Mouse (Mus musculus): ENCODE results near the gene Nectin3. TPM values are rescaled to one million over a fixed set of nuclear protein-coding genes. Genes with fewer than 3 reads are reported as not detected.
"Not testable (repeated sequence)": the region's sequence is repeated elsewhere in the genome, so short reads cannot be mapped to it uniquely, and the experiment has no call there.

The Nectin3 gene
- polyA plus RNA-seq, 1 experiment from 2014 or later: 11.0 TPM

DNA sequence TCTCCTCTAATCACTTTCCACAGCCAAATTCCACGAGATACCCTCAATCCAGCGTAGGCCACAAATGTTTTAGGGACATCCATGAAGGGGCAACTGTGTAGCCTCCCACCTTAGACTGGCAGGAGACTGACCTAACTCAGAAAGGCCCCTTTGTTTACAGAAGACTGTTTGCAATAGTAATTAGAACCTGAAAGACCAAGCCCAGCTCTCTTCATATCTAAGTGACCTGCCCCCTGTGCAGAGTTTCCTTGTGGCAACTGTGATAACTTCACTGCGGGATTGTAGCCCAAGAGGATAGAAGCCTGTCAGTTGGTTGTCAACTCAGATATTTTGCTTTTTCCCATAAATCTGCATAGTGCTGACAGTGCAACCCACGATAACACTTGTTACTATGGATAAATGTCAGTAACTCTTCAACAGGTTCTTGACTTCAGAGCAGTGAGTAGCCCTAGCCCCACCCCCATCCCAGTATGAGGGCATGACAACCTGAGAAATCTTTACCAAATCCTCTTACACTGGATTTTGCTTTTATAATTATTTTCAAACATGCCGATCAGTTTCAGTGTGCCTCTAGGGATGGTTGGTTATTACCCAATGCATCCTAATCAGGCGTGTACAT is 108.8 kb downstream of the Nectin3 start:
- no peak for ATAC-seq (replicated peaks; ENCODE audit: low FRiP score)

DNA sequence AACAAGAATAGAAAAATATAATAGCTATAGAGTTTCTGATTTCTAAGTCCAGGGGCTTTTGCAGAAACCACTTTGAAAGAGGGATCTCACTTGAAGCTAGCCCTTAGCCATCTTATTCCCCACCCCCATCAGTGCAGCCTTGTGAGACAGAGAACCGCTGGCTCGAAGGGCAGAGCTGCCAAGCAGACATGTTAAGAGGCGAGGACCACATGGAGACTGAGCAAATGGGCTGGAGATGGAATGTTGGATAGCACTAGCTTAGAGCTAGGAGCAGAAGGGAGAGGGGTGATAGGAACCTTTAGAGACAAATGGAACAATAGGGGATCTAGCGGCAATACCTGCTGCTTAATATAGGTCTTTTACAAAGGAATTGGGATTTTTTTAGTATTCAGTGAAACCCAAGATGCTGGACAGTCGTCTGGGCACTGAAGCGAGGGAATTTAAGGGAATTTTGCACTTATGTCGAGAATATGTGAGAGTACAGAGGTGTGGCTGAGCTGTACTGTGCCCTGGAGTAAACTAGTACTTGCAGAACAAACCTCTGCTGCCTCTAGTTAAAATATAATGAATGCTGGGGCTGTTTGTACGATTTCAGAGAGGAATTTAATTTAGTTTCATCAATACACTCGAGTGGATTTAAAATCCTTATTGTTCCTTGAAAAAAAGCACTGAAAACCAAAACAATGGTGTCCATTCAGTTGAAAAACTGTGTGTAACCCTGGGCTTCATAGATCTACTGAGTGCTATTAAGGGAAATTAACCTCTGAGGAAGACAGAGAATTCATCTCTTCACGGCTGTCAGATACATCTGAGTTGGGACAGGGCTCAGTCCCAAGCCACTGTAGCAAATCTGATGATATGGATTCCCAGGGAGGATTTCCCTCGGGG is 109.6 kb downstream of the Nectin3 start:
- 66% methylated on average over 11 of the region's 11 CpGs for WGBS
- Histone ChIP-seq H3K9me3 (ENCODE audit: control insufficient read depth, low read length) (no peaks in the 10 kb centered on the region), H3K36me3 (ENCODE audit: control insufficient read depth, insufficient read depth, low read length) (no peaks in the 10 kb centered on the region), H3K4me3 (ENCODE audit: low read depth, low read length) (no peak overlapping the region), H3K4me1 (replicated peaks; ENCODE audit: control insufficient read depth, insufficient read depth, low read length) (no peaks in the 10 kb centered on the region), H3K9ac (ENCODE audit: low read depth, low read length) (no peak overlapping the region), H3K4me2 (no peak overlapping the region), H3K27ac (ENCODE audit: low read depth, low read length) (no peak overlapping the region), H3K27me3 (replicated peaks; ENCODE audit: control insufficient read depth, insufficient read depth, low read length) (no peaks in the 10 kb centered on the region)
- DNase-seq (ENCODE audit: low spot score) (no peak), ATAC-seq (replicated peaks; ENCODE audit: low FRiP score) (no peak)

More for the DNA sequence above, 108.8 kb downstream of the Nectin3 start:
- no peak overlapping the region for H3K4me2 ChIP-seq
- H3K4me3 ChIP-seq (ENCODE audit: low read depth, low read length): no peak overlapping the region
- no peak overlapping the region for H3K9ac ChIP-seq (ENCODE audit: low read depth, low read length)
- whole genome bisulfite sequencing: 71% methylated on average over 6 of the region's 6 CpGs
- no peaks in the 10 kb centered on the region for H3K4me1 ChIP-seq (replicated peaks; ENCODE audit: control insufficient read depth, insufficient read depth, low read length)
- no peak for DNase-seq (ENCODE audit: low spot score)
- no peaks in the 10 kb centered on the region for H3K9me3 ChIP-seq (ENCODE audit: control insufficient read depth, low read length)
- H3K36me3 ChIP-seq (ENCODE audit: control insufficient read depth, insufficient read depth, low read length): no peaks in the 10 kb centered on the region
- H3K27ac ChIP-seq (ENCODE audit: low read depth, low read length): no peak overlapping the region
- no peaks in the 10 kb centered on the region for H3K27me3 ChIP-seq (replicated peaks; ENCODE audit: control insufficient read depth, insufficient read depth, low read length)

GRCm38 (mm10) chr16:46384279-46384678 is 114.0 kb downstream of the Nectin3 start:
- no peaks in the 10 kb centered on the region for H3K9me3 ChIP-seq (ENCODE audit: control insufficient read depth, low read length)
- H3K4me1 ChIP-seq (replicated peaks; ENCODE audit: control insufficient read depth, insufficient read depth, low read length): no peaks in the 10 kb centered on the region
- H3K4me3 ChIP-seq (ENCODE audit: low read depth, low read length): no peak overlapping the region
- H3K27ac ChIP-seq (ENCODE audit: low read depth, low read length): no peak overlapping the region
- no peak overlapping the region for H3K4me2 ChIP-seq
- H3K9ac ChIP-seq (ENCODE audit: low read depth, low read length): no peak overlapping the region
- no peak for ATAC-seq (replicated peaks; ENCODE audit: low FRiP score)
- H3K27me3 ChIP-seq (replicated peaks; ENCODE audit: control insufficient read depth, insufficient read depth, low read length): no peaks in the 10 kb centered on the region
- 81% methylated on average over 5 of the region's 5 CpGs for WGBS
- H3K36me3 ChIP-seq (ENCODE audit: control insufficient read depth, insufficient read depth, low read length): no peaks in the 10 kb centered on the region
- no peak for DNase-seq (ENCODE audit: low spot score)

- H3K4me3 ChIP-seq (ENCODE audit: low read depth, low read length): no peak overlapping the region
- ATAC-seq (replicated peaks; ENCODE audit: low FRiP score) (no peak), DNase-seq (ENCODE audit: low spot score) (no peak)
- H3K36me3 ChIP-seq (ENCODE audit: control insufficient read depth, insufficient read depth, low read length): no peaks in the 10 kb centered on the region
- H3K4me1 ChIP-seq (replicated peaks; ENCODE audit: control insufficient read depth, insufficient read depth, low read length): no peaks in the 10 kb centered on the region
- H3K27ac ChIP-seq (ENCODE audit: low read depth, low read length): no peak overlapping the region
- H3K9me3 ChIP-seq (ENCODE audit: control insufficient read depth, low read length): no peaks in the 10 kb centered on the region
- H3K4me2 ChIP-seq: no peak overlapping the region
- no peak overlapping the region for H3K9ac ChIP-seq (ENCODE audit: low read depth, low read length)
- H3K27me3 ChIP-seq (replicated peaks; ENCODE audit: control insufficient read depth, insufficient read depth, low read length): no peaks in the 10 kb centered on the region
- WGBS: 84% methylated on average over 4 of the region's 4 CpGs
These were observed 115.0 kb downstream of the Nectin3 start for GRCm38 (mm10) chr16:46383344-46383743.

- no peak overlapping the region for H3K27ac ChIP-seq (ENCODE audit: low read depth, low read length)
- no peak overlapping the region for H3K9ac ChIP-seq (ENCODE audit: low read depth, low read length)
- no peak for ATAC-seq (replicated peaks; ENCODE audit: low FRiP score)
- DNase-seq (ENCODE audit: low spot score): no peak
- no peak overlapping the region for H3K4me2 ChIP-seq
- H3K4me1 ChIP-seq (replicated peaks; ENCODE audit: control insufficient read depth, insufficient read depth, low read length): no peaks in the 10 kb centered on the region
- H3K27me3 ChIP-seq (replicated peaks; ENCODE audit: control insufficient read depth, insufficient read depth, low read length): no peaks in the 10 kb centered on the region
- WGBS: 54% methylated on average over 3 of the region's 3 CpGs
- H3K4me3 ChIP-seq (ENCODE audit: low read depth, low read length): no peak overlapping the region
- no peaks in the 10 kb centered on the region for H3K9me3 ChIP-seq (ENCODE audit: control insufficient read depth, low read length)
- H3K36me3 ChIP-seq (ENCODE audit: control insufficient read depth, insufficient read depth, low read length): no peaks in the 10 kb centered on the region
These were observed 121.8 kb downstream of the Nectin3 start for GRCm38 (mm10) chr16:46376575-46376974.

- no peak overlapping the region for H3K9ac ChIP-seq (ENCODE audit: low read depth, low read length)
- no peak overlapping the region for H3K4me2 ChIP-seq
- no peaks in the 10 kb centered on the region for H3K36me3 ChIP-seq (ENCODE audit: control insufficient read depth, insufficient read depth, low read length)
- no peak for ATAC-seq (replicated peaks; ENCODE audit: low FRiP score)
- H3K27ac ChIP-seq (ENCODE audit: low read depth, low read length): no peak overlapping the region
- no peaks in the 10 kb centered on the region for H3K27me3 ChIP-seq (replicated peaks; ENCODE audit: control insufficient read depth, insufficient read depth, low read length)
- no peaks in the 10 kb centered on the region for H3K4me1 ChIP-seq (replicated peaks; ENCODE audit: control insufficient read depth, insufficient read depth, low read length)
- no peak overlapping the region for H3K4me3 ChIP-seq (ENCODE audit: low read depth, low read length)
- 59% methylated on average over 6 of the region's 6 CpGs for WGBS
- DNase-seq (ENCODE audit: low spot score): no peak
- H3K9me3 ChIP-seq (ENCODE audit: control insufficient read depth, low read length): no peaks in the 10 kb centered on the region
These were observed 136.3 kb downstream of the Nectin3 start for GRCm38 (mm10) chr16:46362022-46362421.

GRCm38 (mm10) chr16:46357658-46358057 is 140.7 kb downstream of the Nectin3 start:
- H3K9me3 ChIP-seq (ENCODE audit: control insufficient read depth, low read length); H3K27me3 ChIP-seq (replicated peaks; ENCODE audit: control insufficient read depth, insufficient read depth, low read length); H3K9ac ChIP-seq (ENCODE audit: low read depth, low read length); H3K36me3 ChIP-seq (ENCODE audit: control insufficient read depth, insufficient read depth, low read length); DNase-seq (ENCODE audit: low spot score); H3K4me3 ChIP-seq (ENCODE audit: low read depth, low read length); H3K27ac ChIP-seq (ENCODE audit: low read depth, low read length); ATAC-seq (replicated peaks; ENCODE audit: low FRiP score); H3K4me1 ChIP-seq (replicated peaks; ENCODE audit: control insufficient read depth, insufficient read depth, low read length); H3K4me2 ChIP-seq: not testable (repeated sequence)
- WGBS: 73% methylated on average over 2 of the region's 2 CpGs

DNA sequence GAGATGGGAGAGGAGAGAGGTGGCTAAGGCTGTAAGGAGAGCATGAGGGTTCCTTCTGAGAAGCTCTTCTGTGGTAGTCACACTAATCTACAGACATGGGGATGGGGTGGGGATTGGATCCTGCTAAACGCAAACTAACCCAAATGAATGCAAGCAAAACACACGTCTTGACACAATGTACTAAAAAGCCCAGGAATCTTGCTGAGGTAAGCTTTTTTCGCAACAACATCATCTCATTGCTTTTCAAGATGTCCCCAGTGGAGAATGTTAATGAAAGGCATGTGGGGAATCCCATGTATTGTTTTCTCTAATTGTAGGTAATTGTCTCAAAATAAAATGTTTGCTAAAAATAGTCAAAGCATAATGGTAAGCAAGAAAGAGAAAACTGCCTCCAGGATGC is 141.7 kb downstream of the Nectin3 start:
- Histone ChIP-seq H3K4me3 (ENCODE audit: low read depth, low read length) (no peak overlapping the region), H3K36me3 (ENCODE audit: control insufficient read depth, insufficient read depth, low read length) (no peaks in the 10 kb centered on the region), H3K9me3 (ENCODE audit: control insufficient read depth, low read length) (no peaks in the 10 kb centered on the region), H3K4me2 (no peak overlapping the region), H3K27me3 (replicated peaks; ENCODE audit: control insufficient read depth, insufficient read depth, low read length) (no peaks in the 10 kb centered on the region), H3K27ac (ENCODE audit: low read depth, low read length) (no peak overlapping the region), H3K4me1 (replicated peaks; ENCODE audit: control insufficient read depth, insufficient read depth, low read length) (no peaks in the 10 kb centered on the region), H3K9ac (ENCODE audit: low read depth, low read length) (no peak overlapping the region)
- no peak for DNase-seq (ENCODE audit: low spot score)
- ATAC-seq (replicated peaks; ENCODE audit: low FRiP score): no peak
- WGBS: 66% methylated on average over 3 of the region's 3 CpGs

Data from liver, embryonic 11.5 days (tissue).